Mouse (Mus musculus): Measurements from ENCODE around the gene Il27ra.

GRCm38 (mm10) chr8:84059226-84059625, 16.8 kb upstream of the Il27ra start:
- TF ChIP-seq POLR2A (IDR thresholded peaks at IDR 0.05; ENCODE audit: insufficient read length, low read depth) (no peak), MYOG (IDR thresholded peaks at IDR 0.05; ENCODE audit: control insufficient read depth in 1 of 3, insufficient read depth in 1 of 3, insufficient read length in 2 of 3, low read depth in 2 of 3) (no peak)

All from myocyte (in vitro differentiated cells).